Mouse (Mus musculus): ENCODE measurements around the gene Vamp8. TPM values are rescaled to one million over a fixed set of nuclear protein-coding genes. Genes with fewer than 3 reads are reported as not detected.
A peak's percentile ranks its signal among the peaks of the same experiment; 100 is the strongest.

The Vamp8 gene
- polyA plus RNA-seq (2012; rRNA removed) = 291 and 435 TPM in 2 replicates

GRCm38 (mm10) chr6:72389941-72390771 is at the start of gene Vamp8:
Gene Vamp8, minus strand, starts transcription at chr6:72390703.
- Histone ChIP-seq H3K4me3 (replicated peaks; ENCODE audit: extremely low read depth, low read depth, low read length) (peak within 1 kb of the TSS; percentile 93), H3K4me1 (ENCODE audit: control insufficient read depth, insufficient read depth, low read length) (peaks cover 10% of the 10 kb centered on the region)
- TF ChIP-seq POLR2A (IDR thresholded peaks at IDR 0.05; ENCODE audit: borderline replicate concordance, extremely low read depth, low read depth, low read length) (peak; percentile 82; the same call in 1 of the 2 replicates), CTCF (IDR thresholded peaks at IDR 0.05; ENCODE audit: insufficient read depth, low read length) (no peak)
- peak; percentile 87 for DNase-seq
- WGBS = under 1% methylated on average over 33 of the region's 33 CpGs

GRCm38 (mm10) chr6:72439355-72440185 is 49.1 kb upstream of the Vamp8 start, which contains the start of gene Mat2a:
Gene Mat2a, minus strand, starts transcription at chr6:72439558.
- Histone ChIP-seq H3K4me3 (replicated peaks; ENCODE audit: extremely low read depth, low read depth, low read length) (peak within 1 kb of the TSS; percentile 100), H3K4me1 (ENCODE audit: control insufficient read depth, insufficient read depth, low read length) (peaks cover 10% of the 10 kb centered on the region)
- TF ChIP-seq CTCF (IDR thresholded peaks at IDR 0.05; ENCODE audit: insufficient read depth, low read length) = peak; percentile 32; the same call in 1 of the 2 replicates
- TF ChIP-seq POLR2A (IDR thresholded peaks at IDR 0.05; ENCODE audit: borderline replicate concordance, extremely low read depth, low read depth, low read length) = peak; percentile 99
- WGBS = under 1% methylated on average over 77 of the region's 77 CpGs
- DNase-seq = peak; percentile 96

- peaks cover 10% of the 10 kb centered on the region for H3K4me1 ChIP-seq (ENCODE audit: control insufficient read depth, insufficient read depth, low read length)
- DNase-seq = peak; percentile 89
- under 1% methylated on average over 57 of the region's 57 CpGs for WGBS
- TF ChIP-seq CTCF (IDR thresholded peaks at IDR 0.05; ENCODE audit: insufficient read depth, low read length) = no peak
- TF ChIP-seq POLR2A (IDR thresholded peaks at IDR 0.05; ENCODE audit: borderline replicate concordance, extremely low read depth, low read depth, low read length) = no peak; the same call in 1 of the 2 replicates
- peak overlapping the region; percentile 100 for H3K4me3 ChIP-seq (replicated peaks; ENCODE audit: extremely low read depth, low read depth, low read length)
These were observed 48.4 kb upstream of the Vamp8 start for GRCm38 (mm10) chr6:72438862-72439354.

- Histone ChIP-seq H3K4me3 (replicated peaks; ENCODE audit: extremely low read depth, low read depth, low read length) (peak overlapping the region; percentile 100), H3K4me1 (ENCODE audit: control insufficient read depth, insufficient read depth, low read length) (peaks cover 10% of the 10 kb centered on the region)
- no peak for TF ChIP-seq POLR2A (IDR thresholded peaks at IDR 0.05; ENCODE audit: borderline replicate concordance, extremely low read depth, low read depth, low read length)
- no peak for TF ChIP-seq CTCF (IDR thresholded peaks at IDR 0.05; ENCODE audit: insufficient read depth, low read length)
- no peak for DNase-seq
- WGBS = 2% methylated on average over 5 of the region's 5 CpGs
These were observed 47.7 kb upstream of the Vamp8 start for GRCm38 (mm10) chr6:72438226-72438625.

GRCm38 (mm10) chr6:72432153-72432552 is 41.6 kb upstream of the Vamp8 start:
- Histone ChIP-seq H3K4me1 (ENCODE audit: control insufficient read depth, insufficient read depth, low read length) (peaks cover 2% of the 10 kb centered on the region; the same call in 1 of the 2 replicates), H3K4me3 (replicated peaks; ENCODE audit: extremely low read depth, low read depth, low read length) (no peak overlapping the region)
- TF ChIP-seq CTCF (IDR thresholded peaks at IDR 0.05; ENCODE audit: insufficient read depth, low read length) = no peak
- no peak for TF ChIP-seq POLR2A (IDR thresholded peaks at IDR 0.05; ENCODE audit: borderline replicate concordance, extremely low read depth, low read depth, low read length)
- DNase-seq = no peak
- 91% methylated on average over 2 of the region's 2 CpGs for whole genome bisulfite sequencing

GRCm38 (mm10) chr6:72430989-72431921 is 40.8 kb upstream of the Vamp8 start:
- Histone ChIP-seq H3K4me1 (ENCODE audit: control insufficient read depth, insufficient read depth, low read length) (peaks cover 2% of the 10 kb centered on the region; the same call in 1 of the 2 replicates), H3K4me3 (replicated peaks; ENCODE audit: extremely low read depth, low read depth, low read length) (no peak overlapping the region)
- DNase-seq = no peak
- WGBS = 41% methylated on average over 5 of the region's 5 CpGs
- TF ChIP-seq POLR2A (IDR thresholded peaks at IDR 0.05; ENCODE audit: borderline replicate concordance, extremely low read depth, low read depth, low read length) = no peak
- no peak for TF ChIP-seq CTCF (IDR thresholded peaks at IDR 0.05; ENCODE audit: insufficient read depth, low read length)

GRCm38 (mm10) chr6:72429061-72429842 is 38.7 kb upstream of the Vamp8 start:
- 80% methylated on average over 21 of the region's 21 CpGs for WGBS
- no peak for DNase-seq
- Histone ChIP-seq H3K4me3 (replicated peaks; ENCODE audit: extremely low read depth, low read depth, low read length) (no peak overlapping the region), H3K4me1 (ENCODE audit: control insufficient read depth, insufficient read depth, low read length) (peaks cover 2% of the 10 kb centered on the region; the same call in 1 of the 2 replicates)
- no peak for TF ChIP-seq POLR2A (IDR thresholded peaks at IDR 0.05; ENCODE audit: borderline replicate concordance, extremely low read depth, low read depth, low read length)
- TF ChIP-seq CTCF (IDR thresholded peaks at IDR 0.05; ENCODE audit: insufficient read depth, low read length) = no peak

- Histone ChIP-seq H3K4me1 (ENCODE audit: control insufficient read depth, insufficient read depth, low read length) (peaks cover 2% of the 10 kb centered on the region; the same call in 1 of the 2 replicates), H3K4me3 (replicated peaks; ENCODE audit: extremely low read depth, low read depth, low read length) (no peak overlapping the region)
- WGBS = 31% methylated on average over 8 of the region's 8 CpGs
- DNase-seq = peak; percentile 77
- TF ChIP-seq POLR2A (IDR thresholded peaks at IDR 0.05; ENCODE audit: borderline replicate concordance, extremely low read depth, low read depth, low read length) (no peak; the same call in 1 of the 2 replicates), CTCF (IDR thresholded peaks at IDR 0.05; ENCODE audit: insufficient read depth, low read length) (peak; percentile 90)
These were observed 37.5 kb upstream of the Vamp8 start for GRCm38 (mm10) chr6:72428036-72428435.

All from lung, adult 2 months (tissue).